Mouse (Mus musculus): ENCODE results near the gene Kmt2d. TPM values are rescaled to one million over a fixed set of nuclear protein-coding genes. Genes with fewer than 3 reads are reported as not detected.

Kmt2d gene
- total and polyA plus RNA-seq, 3 experiments: 4.8 to 22.7 (median 14.1) TPM

- no peaks in the 10 kb centered on the region for H3K79me2 ChIP-seq (replicated peaks; ENCODE audit: control insufficient read depth, extremely low read depth, insufficient read depth, poor library complexity, severe bottlenecking)
- no peak overlapping the region for H3K9ac ChIP-seq (ENCODE audit: insufficient read depth, low read depth)
- H3K4me3 ChIP-seq (replicated peaks in 1 of 3; ENCODE audit: low read depth in 2 of 3, low read length in 2 of 3, poor library complexity in 1 of 3): no peak overlapping the region
- dilution Hi-C loops (cut with MboI; ENCODE audit: extremely low pct_ligation_motif_present, extremely low pct_unique_long_range_greater_than_20kb, low sequenced_read_pairs): no loop called here
- H3K36me3 ChIP-seq (replicated peaks in 1 of 2; ENCODE audit: control insufficient read depth in 1 of 2, insufficient read depth in 1 of 2, low read length in 1 of 2): peaks cover 92 to 100% of the 10 kb centered on the region in 2 experiments
- in situ Hi-C loops (cut with MboI; ENCODE audit: low pct_ligation_motif_present, low pct_unique_long_range_greater_than_20kb, low sequenced_read_pairs): no loop called here
- no peaks in the 10 kb centered on the region for H3K4me1 ChIP-seq (ENCODE audit: control insufficient read depth in 1 of 2, insufficient read depth in 2 of 2)
- no peak for DNase-seq (ENCODE audit: extremely low read depth)
- H3K4me2 ChIP-seq (ENCODE audit: insufficient read depth, low read depth, poor library complexity, severe bottlenecking): no peak overlapping the region
- H3K27me3 ChIP-seq (replicated peaks): no peaks in the 10 kb centered on the region
- TF ChIP-seq ZKSCAN1 (IDR thresholded peaks at IDR 0.05; ENCODE audit: borderline replicate concordance, low read depth, low read length): no peak
- TF ChIP-seq POLR2AphosphoS2 (IDR thresholded peaks at IDR 0.05; ENCODE audit: low read depth, low read length): no peak
- TF ChIP-seq CHD1 (IDR thresholded peaks at IDR 0.05; ENCODE audit: low read depth, low read length): no peak
- no peak for TF ChIP-seq MXI1 (IDR thresholded peaks at IDR 0.05; ENCODE audit: low read depth, low read length)
- TF ChIP-seq ZC3H11A (IDR thresholded peaks at IDR 0.05; ENCODE audit: low read depth, low read length): no peak
- TF ChIP-seq UBTF (IDR thresholded peaks at IDR 0.05; ENCODE audit: low read depth, low read length): no peak
- no peak for TF ChIP-seq ETS1 (conservative IDR thresholded peaks at IDR 0.05; ENCODE audit: low read depth, low read length)
- no peak for TF ChIP-seq SMC3 (IDR thresholded peaks at IDR 0.05; ENCODE audit: low read depth, low read length)
- TF ChIP-seq IRF4 (IDR thresholded peaks at IDR 0.05; ENCODE audit: low read depth, low read length): no peak
- TF ChIP-seq GABPA (IDR thresholded peaks at IDR 0.05; ENCODE audit: insufficient replicate concordance, low read depth, low read length): no peak
- TF ChIP-seq NELFE (IDR thresholded peaks at IDR 0.05; ENCODE audit: low read depth, low read length): no peak
- TF ChIP-seq TBP (conservative IDR thresholded peaks at IDR 0.05; ENCODE audit: low read depth, low read length): no peak
- TF ChIP-seq RCOR1 (conservative IDR thresholded peaks at IDR 0.05; ENCODE audit: low read depth, low read length): no peak
- TF ChIP-seq ZMIZ1 (IDR thresholded peaks at IDR 0.05; ENCODE audit: low read depth, low read length): no peak
- H3K27ac ChIP-seq (ENCODE audit: insufficient read depth, low read depth): no peak overlapping the region
- no peaks in the 10 kb centered on the region for H3K9me3 ChIP-seq (replicated peaks; ENCODE audit: low read length)
Observed at GRCm38 (mm10) chr15:98839671-98840585, 31.1 kb downstream of the Kmt2d start.

DNA sequence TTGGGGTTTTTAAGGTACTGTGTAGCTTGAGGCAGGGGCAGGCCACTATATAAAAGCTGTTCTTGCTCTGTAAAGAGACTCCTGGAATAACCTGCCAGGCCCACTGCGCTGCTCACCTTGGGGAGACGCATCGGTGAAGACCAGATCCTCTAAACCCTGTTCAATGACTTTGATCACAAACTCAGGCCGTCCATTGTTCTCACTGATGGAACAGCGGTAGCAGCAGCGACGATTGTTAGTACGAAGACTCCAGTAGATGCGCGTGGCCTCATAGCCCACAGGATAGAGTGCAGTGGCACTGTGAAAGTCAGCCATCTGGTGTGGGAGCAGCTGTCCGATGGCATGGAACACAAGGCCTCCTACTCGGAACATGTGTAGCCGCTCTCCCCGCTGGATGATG, 31.8 kb downstream of the Kmt2d start:
- DNase-seq (ENCODE audit: extremely low read depth): no peak
- in situ Hi-C loops (cut with MboI; ENCODE audit: low pct_ligation_motif_present, low pct_unique_long_range_greater_than_20kb, low sequenced_read_pairs): no loop called here
- Histone ChIP-seq H3K9me3 (replicated peaks; ENCODE audit: low read length) (no peaks in the 10 kb centered on the region), H3K79me2 (replicated peaks; ENCODE audit: control insufficient read depth, extremely low read depth, insufficient read depth, poor library complexity, severe bottlenecking) (no peaks in the 10 kb centered on the region), H3K9ac (ENCODE audit: insufficient read depth, low read depth) (no peak overlapping the region), H3K27ac (ENCODE audit: insufficient read depth, low read depth) (no peak overlapping the region), H3K4me2 (ENCODE audit: insufficient read depth, low read depth, poor library complexity, severe bottlenecking) (no peak overlapping the region), H3K27me3 (replicated peaks) (no peaks in the 10 kb centered on the region), H3K4me1 (ENCODE audit: control insufficient read depth in 1 of 2, insufficient read depth in 2 of 2) (no peaks in the 10 kb centered on the region), H3K36me3 (replicated peaks in 1 of 2; ENCODE audit: control insufficient read depth in 1 of 2, insufficient read depth in 1 of 2, low read length in 1 of 2) (peaks cover 92 to 100% of the 10 kb centered on the region in 2 experiments), H3K4me3 (replicated peaks in 1 of 3; ENCODE audit: low read depth in 2 of 3, low read length in 2 of 3, poor library complexity in 1 of 3) (no peak overlapping the region)
- TF ChIP-seq ZKSCAN1 (IDR thresholded peaks at IDR 0.05; ENCODE audit: borderline replicate concordance, low read depth, low read length) (no peak), PAX5 (IDR thresholded peaks at IDR 0.05; ENCODE audit: low read length) (no peak), RAD21 (IDR thresholded peaks at IDR 0.05; ENCODE audit: low read depth, low read length) (no peak), SMC3 (IDR thresholded peaks at IDR 0.05; ENCODE audit: low read depth, low read length) (no peak), HCFC1 (IDR thresholded peaks at IDR 0.05; ENCODE audit: low read depth, low read length) (no peak), MAZ (IDR thresholded peaks at IDR 0.05; ENCODE audit: low read depth, low read length) (no peak), ZMIZ1 (IDR thresholded peaks at IDR 0.05; ENCODE audit: low read depth, low read length) (no peak), POLR2A (IDR thresholded peaks at IDR 0.05; ENCODE audit: low read depth, low read length) (no peak)
- dilution Hi-C loops (cut with MboI; ENCODE audit: extremely low pct_ligation_motif_present, extremely low pct_unique_long_range_greater_than_20kb, low sequenced_read_pairs): no loop called here
